Mouse (Mus musculus): ENCODE measurements around the gene Dcaf4. TPM values are rescaled to one million over a fixed set of nuclear protein-coding genes. Genes with fewer than 3 reads are reported as not detected.

Dcaf4 gene
- 39.5 and 49.0 TPM in 2 replicates for polyA plus RNA-seq (2012; rRNA removed)

GRCm38 (mm10) chr12:83520311-83520890, at the start of gene Dcaf4:
Gene Dcaf4, plus strand, starts transcription at chr12:83520466.

GRCm38 (mm10) chr12:83487476-83487991, 32.7 kb upstream of the Dcaf4 start, which contains the start of gene Dpf3:
Gene Dpf3, minus strand, starts transcription at chr12:83487716.

Other genes with a start within 250 kb of the Dcaf4 start
- gene Dpf3, start 32.8 kb upstream of the Dcaf4 start, polyA plus RNA-seq (2012; rRNA removed): 15.9 and 20.8 TPM in 2 replicates
- gene Zfyve1, start 76.8 kb downstream of the Dcaf4 start, polyA plus RNA-seq (2012; rRNA removed): 34.1 and 41.3 TPM in 2 replicates
- gene Rbm25, start 110.8 kb downstream of the Dcaf4 start, polyA plus RNA-seq (2012; rRNA removed): 19.5 and 24.3 TPM in 2 replicates
- gene Psen1, start 167.7 kb downstream of the Dcaf4 start, polyA plus RNA-seq (2012; rRNA removed): 15.7 and 19.2 TPM in 2 replicates
- 17.7 and 26.0 TPM in 2 replicates for gene Papln, start 243.2 kb downstream of the Dcaf4 start, polyA plus RNA-seq (2012; rRNA removed)

Data from ovary, adult 2 months (tissue).